Mouse (Mus musculus): ENCODE results near the gene Kif14. TPM values are rescaled to one million over a fixed set of nuclear protein-coding genes. Genes with fewer than 3 reads are reported as not detected.
"Not testable (repeated sequence)": the region's sequence is repeated elsewhere in the genome, so short reads cannot be mapped to it uniquely, and the experiment has no call there.

The Kif14 gene
- polyA plus RNA-seq, 1 experiment from 2014 or later: 6.4 TPM

DNA sequence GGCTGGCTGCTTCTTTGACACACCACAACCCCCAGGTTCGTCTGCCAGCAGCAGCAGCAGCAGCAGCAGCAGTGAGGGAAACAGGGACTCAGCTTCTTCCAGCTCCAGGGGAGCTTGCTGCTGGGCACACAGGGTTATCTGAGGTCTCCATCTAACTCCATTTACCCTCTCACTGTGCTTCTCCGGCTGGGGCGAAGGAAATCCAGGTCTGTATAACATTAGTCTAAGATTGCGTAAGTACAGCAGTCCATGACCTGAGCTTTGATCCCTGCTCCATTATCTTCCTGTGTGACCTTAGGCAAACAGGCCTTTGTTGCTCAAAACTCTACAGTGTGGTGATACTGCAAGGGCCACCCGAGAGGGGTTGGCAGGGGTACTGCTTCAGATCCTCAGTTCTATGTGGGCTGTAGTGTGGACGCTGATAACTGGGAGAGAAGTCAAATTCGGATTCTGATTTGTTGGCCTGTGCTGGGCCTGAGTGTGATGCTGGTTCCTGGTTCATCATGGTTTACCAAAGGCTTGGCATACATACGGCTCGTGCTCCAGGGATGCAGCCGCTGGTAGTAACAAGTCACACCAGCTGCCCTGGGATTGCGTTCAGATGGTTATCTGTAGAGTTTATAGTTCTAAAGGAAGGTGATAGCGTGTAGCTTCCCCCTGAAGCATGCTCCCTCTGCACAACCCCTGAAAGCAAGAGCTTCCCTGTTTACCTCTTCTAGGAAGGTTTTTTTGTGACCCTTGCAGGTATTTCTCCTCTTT, 75.7 kb downstream of the Kif14 start:
- no peak for ATAC-seq (ENCODE audit: low FRiP score)
- no peaks in the 10 kb centered on the region for H3K27me3 ChIP-seq
- no peaks in the 10 kb centered on the region for H3K9me3 ChIP-seq (replicated peaks)
- no peak overlapping the region for H3K9ac ChIP-seq
- no peak overlapping the region for H3K4me2 ChIP-seq (replicated peaks)
- H3K27ac ChIP-seq: no peak overlapping the region
- no peaks in the 10 kb centered on the region for H3K36me3 ChIP-seq
- no peak overlapping the region for H3K4me3 ChIP-seq
- H3K4me1 ChIP-seq: peaks cover 4% of the 10 kb centered on the region
- 74% methylated on average over 12 of the region's 12 CpGs for WGBS

DNA sequence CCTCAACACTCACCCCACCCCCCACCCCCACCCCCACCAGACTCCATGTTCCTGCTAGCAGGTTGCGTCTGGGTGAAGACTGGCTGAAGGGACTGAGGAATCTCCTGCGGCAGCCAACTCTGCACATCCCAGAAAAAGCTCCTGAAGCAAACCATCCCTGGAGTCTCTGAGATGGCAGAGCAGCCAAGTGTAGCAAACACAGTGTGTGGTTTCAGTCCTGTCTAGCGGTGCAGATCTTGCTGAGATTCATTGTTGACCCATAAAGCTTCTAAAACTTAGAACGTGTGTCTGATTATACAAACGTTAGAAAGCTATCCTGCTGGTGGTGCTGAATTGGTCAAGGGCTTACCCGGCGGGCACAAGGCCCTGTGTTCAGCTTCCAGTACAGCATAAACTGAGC, 77.8 kb downstream of the Kif14 start:
- H3K9me3 ChIP-seq (replicated peaks): no peaks in the 10 kb centered on the region
- peaks cover 4% of the 10 kb centered on the region for H3K4me1 ChIP-seq
- no peak for ATAC-seq (ENCODE audit: low FRiP score)
- H3K9ac ChIP-seq: no peak overlapping the region
- no peak overlapping the region for H3K4me3 ChIP-seq
- H3K27ac ChIP-seq: no peak overlapping the region
- H3K4me2 ChIP-seq (replicated peaks): no peak overlapping the region
- H3K36me3 ChIP-seq: no peaks in the 10 kb centered on the region
- H3K27me3 ChIP-seq: no peaks in the 10 kb centered on the region
- WGBS: 52% methylated on average over 7 of the region's 7 CpGs

DNA sequence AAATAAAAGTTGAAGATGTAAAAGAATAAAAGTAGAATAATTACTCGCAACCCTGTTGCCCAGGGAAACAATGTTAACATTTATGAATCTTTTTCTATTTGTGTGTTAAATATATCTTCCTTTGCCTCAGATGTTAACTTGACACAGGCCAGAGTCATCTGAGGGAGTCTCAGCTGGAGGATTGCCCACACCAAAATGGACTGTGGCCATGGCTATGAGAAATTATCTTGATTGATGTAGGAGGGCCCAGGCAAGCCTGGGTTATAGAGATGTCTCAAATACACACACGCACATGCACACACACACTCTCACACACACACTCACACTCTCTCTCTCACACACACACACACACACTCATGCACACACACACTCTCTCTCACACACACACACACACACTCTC, 80.9 kb downstream of the Kif14 start:
- Histone ChIP-seq H3K27me3 (no peaks in the 10 kb centered on the region), H3K27ac (no peak overlapping the region), H3K36me3 (no peaks in the 10 kb centered on the region), H3K4me3 (no peak overlapping the region), H3K4me2 (replicated peaks) (no peak overlapping the region), H3K4me1 (no peaks in the 10 kb centered on the region), H3K9ac (no peak overlapping the region), H3K9me3 (replicated peaks) (no peaks in the 10 kb centered on the region)
- 88% methylated on average over 2 of the region's 2 CpGs for WGBS
- no peak for ATAC-seq (ENCODE audit: low FRiP score)

DNA sequence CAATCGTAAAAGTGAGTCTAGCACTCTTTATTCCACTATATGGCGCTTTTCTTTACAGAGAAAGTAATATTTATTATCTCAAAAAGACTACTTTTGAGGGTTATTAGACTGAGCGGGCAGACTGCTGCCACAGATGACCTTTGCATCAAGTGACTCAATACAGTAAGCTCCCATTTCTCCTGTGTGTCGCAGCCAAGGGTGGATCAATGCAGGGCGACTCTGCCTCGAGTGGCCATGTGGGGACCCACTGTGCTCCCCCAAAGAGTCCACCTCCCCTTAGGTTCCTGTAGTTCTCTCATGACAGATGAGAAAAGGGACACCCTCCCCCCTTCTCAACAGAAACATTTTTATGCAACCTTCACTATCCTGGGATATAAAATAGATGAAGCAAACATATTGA, 84.1 kb downstream of the Kif14 start:
- no peaks in the 10 kb centered on the region for H3K27me3 ChIP-seq
- H3K27ac ChIP-seq: no peak overlapping the region
- no peak for ATAC-seq (ENCODE audit: low FRiP score)
- no peaks in the 10 kb centered on the region for H3K36me3 ChIP-seq
- H3K9me3 ChIP-seq (replicated peaks): no peaks in the 10 kb centered on the region
- no peak overlapping the region for H3K4me2 ChIP-seq (replicated peaks)
- H3K4me3 ChIP-seq: no peak overlapping the region
- H3K4me1 ChIP-seq: no peaks in the 10 kb centered on the region
- H3K9ac ChIP-seq: no peak overlapping the region
- 93% methylated on average over 6 of the region's 6 CpGs for WGBS

DNA sequence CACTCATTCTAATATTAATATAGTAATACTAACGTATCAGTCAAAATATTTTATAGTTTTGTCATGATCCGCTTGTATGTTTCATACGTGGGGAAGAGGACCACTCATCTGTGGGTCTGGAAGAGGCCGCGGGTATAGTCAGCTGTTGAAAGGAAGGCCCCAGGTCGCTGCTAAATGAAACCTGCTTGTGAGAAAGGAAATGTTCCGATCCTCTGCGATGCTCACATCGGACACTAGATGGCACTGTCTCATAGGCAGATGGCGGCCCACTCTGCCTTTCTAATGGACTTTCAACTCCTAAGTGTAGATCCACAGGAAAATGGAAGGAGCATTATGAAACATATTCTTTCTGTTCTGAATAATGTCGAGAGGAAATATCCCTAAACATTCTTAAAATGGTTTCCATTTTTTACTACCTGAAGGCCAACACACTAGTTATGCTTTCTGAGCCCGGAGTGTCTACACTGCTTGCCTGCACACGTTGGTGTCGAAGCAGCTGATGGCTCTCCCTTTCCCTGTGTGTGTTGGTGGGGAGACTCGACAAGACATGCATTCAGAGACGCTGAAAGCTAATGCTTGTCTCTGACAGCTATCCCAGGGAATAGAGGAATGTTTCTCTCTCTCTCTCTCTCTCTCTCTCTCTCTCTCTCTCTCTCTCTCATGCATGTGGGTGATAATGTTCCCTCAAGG, 84.9 kb downstream of the Kif14 start:
- peak; percentile 52; the same call in 1 of the 2 replicates for ATAC-seq (ENCODE audit: low FRiP score)

DNA sequence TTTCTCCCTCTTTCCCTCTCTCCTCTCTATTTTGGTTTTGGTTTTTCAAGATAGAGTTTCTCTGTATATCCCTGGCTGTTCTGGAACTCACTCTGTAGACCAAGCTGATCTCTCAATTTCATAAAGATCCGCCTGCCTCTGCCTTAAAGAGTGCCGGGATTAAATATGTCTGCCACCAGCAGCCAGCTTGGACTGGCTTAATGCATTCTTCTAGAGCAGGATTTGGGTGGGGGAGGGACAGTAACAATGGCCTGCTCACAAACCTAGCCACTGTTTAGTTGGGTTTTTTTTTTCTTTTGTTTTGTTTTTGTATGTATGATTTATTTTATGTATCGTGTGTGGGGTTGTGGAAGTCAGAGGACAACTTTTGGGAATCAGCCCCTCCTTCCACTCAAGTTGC, 88.5 kb downstream of the Kif14 start:
- 86% methylated on average over 3 of the region's 3 CpGs for WGBS
- H3K36me3 ChIP-seq: no peaks in the 10 kb centered on the region
- ATAC-seq (ENCODE audit: low FRiP score): no peak
- H3K9ac ChIP-seq: no peak overlapping the region
- no peaks in the 10 kb centered on the region for H3K4me1 ChIP-seq
- H3K27me3 ChIP-seq: no peaks in the 10 kb centered on the region
- no peak overlapping the region for H3K27ac ChIP-seq
- no peaks in the 10 kb centered on the region for H3K9me3 ChIP-seq (replicated peaks)
- H3K4me2 ChIP-seq (replicated peaks): no peak overlapping the region
- H3K4me3 ChIP-seq: no peak overlapping the region

More for the DNA sequence above, 84.9 kb downstream of the Kif14 start:
- Histone ChIP-seq H3K4me2 (replicated peaks) (no peak overlapping the region), H3K9me3 (replicated peaks) (no peaks in the 10 kb centered on the region), H3K27me3 (no peaks in the 10 kb centered on the region), H3K27ac (no peak overlapping the region), H3K4me1 (no peaks in the 10 kb centered on the region), H3K36me3 (no peaks in the 10 kb centered on the region), H3K4me3 (no peak overlapping the region), H3K9ac (no peak overlapping the region)
- 28% methylated on average over 16 of the region's 16 CpGs for WGBS

DNA sequence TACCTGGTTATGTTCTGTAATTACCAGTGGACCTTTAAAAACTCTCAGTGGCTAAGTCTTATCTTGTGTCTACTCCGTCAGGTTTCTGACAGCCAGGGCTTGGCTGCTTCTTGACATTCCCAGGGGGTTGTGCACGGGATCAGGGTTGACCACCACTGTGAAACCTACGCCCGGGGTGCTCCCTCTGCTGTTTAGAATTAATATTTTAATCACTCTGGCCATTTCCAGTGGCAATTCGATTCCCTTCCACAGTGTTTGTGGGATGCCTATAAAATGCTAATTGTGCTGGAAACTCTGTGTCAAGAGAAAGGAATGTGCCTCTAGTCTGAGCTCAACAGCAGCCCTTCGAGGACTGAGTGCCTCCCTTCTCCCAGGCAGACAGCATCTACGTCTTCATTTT, 89.7 kb downstream of the Kif14 start:
- WGBS: 53% methylated on average over 7 of the region's 7 CpGs

DNA sequence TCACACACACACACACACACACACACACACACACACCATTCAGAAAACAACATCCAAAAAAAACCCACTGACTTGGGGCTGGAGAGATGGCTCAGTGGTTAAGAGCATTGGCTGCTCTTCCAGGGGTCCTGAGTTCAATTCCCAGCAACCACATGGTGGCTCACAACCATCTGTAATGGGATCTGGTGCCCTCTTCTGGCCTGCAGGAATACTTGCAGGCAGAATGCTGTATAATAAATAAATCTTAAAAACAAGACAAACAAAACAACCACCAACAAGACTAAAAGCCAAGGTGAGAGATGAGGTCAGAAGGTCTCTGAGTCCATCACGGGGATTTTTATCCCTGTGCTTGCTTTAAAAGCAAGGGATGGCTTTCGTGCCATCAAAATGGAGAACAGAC, 90.5 kb downstream of the Kif14 start:
- H3K27me3 ChIP-seq; H3K9ac ChIP-seq; H3K4me1 ChIP-seq; H3K4me2 ChIP-seq (replicated peaks); ATAC-seq (ENCODE audit: low FRiP score); H3K36me3 ChIP-seq; H3K27ac ChIP-seq; H3K9me3 ChIP-seq (replicated peaks); H3K4me3 ChIP-seq: not testable (repeated sequence)
- 91% methylated on average over 2 of the region's 2 CpGs for WGBS

More for the DNA sequence above, 89.7 kb downstream of the Kif14 start:
- Histone ChIP-seq H3K4me2 (replicated peaks) (no peak overlapping the region), H3K27me3 (no peaks in the 10 kb centered on the region), H3K36me3 (no peaks in the 10 kb centered on the region), H3K9me3 (replicated peaks) (no peaks in the 10 kb centered on the region), H3K4me3 (no peak overlapping the region), H3K4me1 (no peaks in the 10 kb centered on the region), H3K9ac (no peak overlapping the region), H3K27ac (no peak overlapping the region)
- ATAC-seq (ENCODE audit: low FRiP score): no peak

DNA sequence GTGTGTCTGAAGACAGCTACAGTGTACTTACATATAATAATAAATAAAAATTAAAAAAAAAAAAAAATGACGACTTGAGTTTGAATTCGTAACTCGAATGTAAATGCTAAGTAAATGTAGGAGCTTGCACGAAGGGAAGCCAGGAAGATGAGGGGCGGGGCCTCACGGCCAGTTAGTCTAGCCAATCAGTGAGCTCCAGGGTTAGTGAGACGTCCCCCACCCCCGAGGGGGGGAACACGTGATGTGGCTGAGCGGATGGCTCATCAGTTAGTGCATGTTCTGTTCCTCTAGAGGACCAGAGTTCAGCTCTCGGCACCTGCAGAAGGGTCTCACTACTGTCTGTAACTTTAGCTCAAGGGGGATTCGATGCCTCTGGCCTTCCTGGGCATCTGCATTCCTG, 91.3 kb downstream of the Kif14 start:
- Histone ChIP-seq H3K4me2 (replicated peaks) (no peak overlapping the region), H3K36me3 (no peaks in the 10 kb centered on the region), H3K27me3 (no peaks in the 10 kb centered on the region), H3K4me1 (no peaks in the 10 kb centered on the region), H3K4me3 (no peak overlapping the region), H3K27ac (no peak overlapping the region), H3K9me3 (replicated peaks) (no peaks in the 10 kb centered on the region), H3K9ac (no peak overlapping the region)
- 92% methylated on average over 12 of the region's 12 CpGs for WGBS
- ATAC-seq (ENCODE audit: low FRiP score): no peak

DNA sequence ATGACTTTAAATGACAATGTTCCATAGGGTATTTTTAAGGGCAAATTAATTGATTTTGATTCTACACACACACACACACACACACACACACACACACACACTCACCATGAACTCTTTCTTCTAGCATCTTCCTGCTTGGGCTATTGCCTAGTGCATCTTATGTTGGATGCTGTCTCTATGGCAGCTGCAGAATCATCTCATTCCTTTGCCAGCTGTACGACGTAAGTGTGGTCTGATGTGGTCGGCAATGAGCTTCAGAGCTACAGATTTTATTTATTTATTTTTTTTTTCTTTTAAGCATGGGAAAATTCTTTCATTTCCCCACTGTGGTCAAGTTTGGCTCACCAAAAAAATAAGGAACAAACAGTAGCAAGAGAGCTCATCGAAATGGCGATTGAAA, 92.6 kb downstream of the Kif14 start:
- H3K9me3 ChIP-seq (replicated peaks): no peaks in the 10 kb centered on the region
- H3K4me1 ChIP-seq: peaks cover 4% of the 10 kb centered on the region; the same call in 1 of the 2 replicates
- no peak overlapping the region for H3K4me3 ChIP-seq
- no peak overlapping the region for H3K9ac ChIP-seq
- H3K4me2 ChIP-seq (replicated peaks): no peak overlapping the region
- no peak overlapping the region for H3K27ac ChIP-seq
- H3K36me3 ChIP-seq: no peaks in the 10 kb centered on the region
- WGBS: 75% methylated on average over 5 of the region's 5 CpGs
- ATAC-seq (ENCODE audit: low FRiP score): no peak
- no peaks in the 10 kb centered on the region for H3K27me3 ChIP-seq

DNA sequence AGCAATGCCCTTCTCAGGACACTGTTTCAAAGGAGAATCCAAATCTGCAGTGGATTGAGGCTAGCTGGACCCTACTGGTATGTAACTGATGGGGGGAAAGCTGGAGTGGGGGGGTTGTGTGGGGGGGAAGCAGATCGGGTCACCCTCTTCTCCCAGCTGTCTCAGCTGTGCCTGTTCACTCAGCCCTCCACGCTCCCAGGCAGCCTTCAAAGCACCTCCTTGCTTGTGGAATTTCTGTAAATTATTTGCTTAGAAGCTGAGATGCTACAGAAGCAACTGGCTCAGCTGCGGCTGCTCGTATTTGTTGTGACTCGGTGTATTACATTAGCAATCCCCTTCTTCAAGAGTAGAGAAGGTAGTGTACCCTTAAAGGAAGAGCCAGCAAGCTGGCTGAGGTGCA, 93.1 kb downstream of the Kif14 start:
- no peaks in the 10 kb centered on the region for H3K36me3 ChIP-seq
- 62% methylated on average over 5 of the region's 5 CpGs for WGBS
- H3K27ac ChIP-seq: no peak overlapping the region
- H3K4me2 ChIP-seq (replicated peaks): no peak overlapping the region
- H3K9ac ChIP-seq: no peak overlapping the region
- H3K4me3 ChIP-seq: no peak overlapping the region
- no peak for ATAC-seq (ENCODE audit: low FRiP score)
- no peaks in the 10 kb centered on the region for H3K9me3 ChIP-seq (replicated peaks)
- H3K27me3 ChIP-seq: no peaks in the 10 kb centered on the region
- H3K4me1 ChIP-seq: peaks cover 4% of the 10 kb centered on the region; the same call in 1 of the 2 replicates

DNA sequence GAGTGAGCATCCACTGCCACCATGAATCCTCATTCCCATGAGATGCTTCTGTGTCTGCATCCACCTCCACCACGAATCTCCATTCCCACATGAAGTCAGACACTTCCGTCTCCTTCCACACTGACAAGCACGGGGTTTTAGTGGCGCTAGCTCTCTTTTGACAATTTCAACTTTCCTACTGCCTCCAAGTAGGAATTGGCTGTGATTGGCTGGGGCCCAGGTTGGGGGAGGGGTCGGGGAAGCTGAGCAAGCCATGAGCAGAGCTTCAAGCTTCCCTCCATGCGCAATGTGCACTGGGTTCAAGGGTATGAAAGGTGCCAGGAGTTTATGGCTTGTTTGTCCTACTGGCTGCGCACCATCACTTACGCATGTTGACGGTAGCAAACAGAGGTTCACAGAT, 93.6 kb downstream of the Kif14 start:
- H3K27ac ChIP-seq: no peak overlapping the region
- H3K4me1 ChIP-seq: peaks cover 4% of the 10 kb centered on the region; the same call in 1 of the 2 replicates
- no peak for ATAC-seq (ENCODE audit: low FRiP score)
- H3K9ac ChIP-seq: no peak overlapping the region
- H3K9me3 ChIP-seq (replicated peaks): no peaks in the 10 kb centered on the region
- H3K4me3 ChIP-seq: no peak overlapping the region
- H3K27me3 ChIP-seq: no peaks in the 10 kb centered on the region
- no peaks in the 10 kb centered on the region for H3K36me3 ChIP-seq
- H3K4me2 ChIP-seq (replicated peaks): no peak overlapping the region
- 84% methylated on average over 9 of the region's 9 CpGs for WGBS

DNA sequence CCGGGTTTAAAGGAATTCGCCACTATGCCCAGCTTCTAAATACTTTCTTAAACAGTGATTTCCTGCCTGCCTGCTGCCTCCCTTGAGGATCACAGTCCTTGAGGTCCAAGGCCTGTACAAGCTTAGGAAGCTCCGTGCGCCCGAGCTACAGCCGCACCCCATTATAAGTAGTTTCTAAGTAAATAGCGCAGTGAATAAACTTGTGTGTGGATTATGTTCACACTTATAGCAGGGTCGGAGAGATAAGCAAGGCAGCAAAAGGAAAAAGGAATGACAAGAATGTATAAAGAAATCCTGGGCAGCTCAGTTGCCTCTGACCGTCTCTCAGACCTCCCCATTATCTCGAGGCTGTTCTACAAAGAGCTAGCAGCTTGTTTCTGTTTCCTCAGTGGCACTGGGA, 95.7 kb downstream of the Kif14 start:
- Histone ChIP-seq H3K4me2 (replicated peaks) (no peak overlapping the region), H3K27me3 (no peaks in the 10 kb centered on the region), H3K4me1 (peaks cover 4% of the 10 kb centered on the region; the same call in 1 of the 2 replicates), H3K27ac (no peak overlapping the region), H3K4me3 (no peak overlapping the region), H3K9me3 (replicated peaks) (no peaks in the 10 kb centered on the region), H3K9ac (no peak overlapping the region), H3K36me3 (no peaks in the 10 kb centered on the region)
- ATAC-seq (ENCODE audit: low FRiP score): no peak
- 65% methylated on average over 10 of the region's 10 CpGs for WGBS

Measured in hindbrain, embryonic 12.5 days (tissue).